Mouse (Mus musculus) CD4-positive naive resting alpha-beta T cell, adult 57 days (primary cell): ENCODE results near the gene Ldlr. TPM values are rescaled to one million over a fixed set of nuclear protein-coding genes. Genes with fewer than 3 reads are reported as not detected.

Source experiments
- total RNA-seq: library from RNA; stranded (reverse); gene quantifications from one replicate; pipeline ENCODE4 v1.2.4, GENCODE M21; 2023

Gene Ldlr
- total RNA-seq, result 56.5 TPM

GRCm38 (mm10) chr9:21723377-21724146 is at the start of gene Ldlr:
Ldlr (plus strand) TSS chr9:21723483.

GRCm38 (mm10) chr9:21760155-21761088 is 37.1 kb downstream of the Ldlr start, which contains the start of gene Spc24:
Spc24 (minus strand) TSS chr9:21760303.

GRCm38 (mm10) chr9:21798345-21799009 is 75.2 kb downstream of the Ldlr start, which contains the start of gene Kank2:
Kank2 (minus strand) TSS chr9:21798744.

Other genes with a start within 250 kb of the Ldlr start
- 0.47 TPM for gene Tmed1, start 213.2 kb upstream of the Ldlr start, total RNA-seq
- 70.4 TPM for gene AB124611, start 197.3 kb upstream of the Ldlr start, total RNA-seq
- 59.5 TPM for gene Carm1, start 176.6 kb upstream of the Ldlr start, total RNA-seq
- gene Timm29, start 130.8 kb upstream of the Ldlr start, total RNA-seq, result 29.6 TPM
- 13.5 TPM for gene Yipf2, start 130.7 kb upstream of the Ldlr start, total RNA-seq
- gene Smarca4, start 107.3 kb upstream of the Ldlr start, total RNA-seq, result 88.7 TPM
- 1.9 TPM for gene Spc24, start 36.8 kb downstream of the Ldlr start, total RNA-seq
- gene Kank2, start 75.3 kb downstream of the Ldlr start, total RNA-seq, result 0.33 TPM
- gene Angptl8, start 112.0 kb downstream of the Ldlr start, total RNA-seq, result not detected
- 5.2 TPM for gene Dock6, start 129.2 kb downstream of the Ldlr start, total RNA-seq
- 19.6 TPM for gene Rab3d, start 194.7 kb downstream of the Ldlr start, total RNA-seq
- not detected for gene Ccdc159, start 204.0 kb downstream of the Ldlr start, total RNA-seq
- not detected for gene Tmem205, start 204.1 kb downstream of the Ldlr start, total RNA-seq
- 1.0 TPM for gene Plppr2, start 213.6 kb downstream of the Ldlr start, total RNA-seq
- gene Swsap1, start 232.3 kb downstream of the Ldlr start, total RNA-seq, result 7.9 TPM
- 0.53 TPM for gene Epor, start 240.0 kb downstream of the Ldlr start, total RNA-seq